Mouse (Mus musculus) embryonic fibroblast, embryonic 13.5 days (primary cell): ENCODE measurements around the gene Gm15080. TPM values are rescaled to one million over a fixed set of nuclear protein-coding genes. Genes with fewer than 3 reads are reported as not detected.
"Not testable (repeated sequence)": the region's sequence is repeated elsewhere in the genome, so short reads cannot be mapped to it uniquely, and the experiment has no call there.

ENCODE experiments used
- H3K27ac ChIP-seq: 2 replicates; pipeline ENCODE4 v1.5.1; 2012; ENCODE audit warnings: low read length, control low read depth, inconsistent platforms; ENCODE audit not compliant: insufficient read depth
- H3K4me1 ChIP-seq: 2 replicates; pipeline ENCODE4 v1.6.1; 2011; ENCODE audit warnings: low read length; ENCODE audit not compliant: control insufficient read depth, insufficient read depth
- H3K4me3 ChIP-seq: 2 replicates; pipeline ENCODE4 v1.5.1; 2011; ENCODE audit warnings: mild to moderate bottlenecking, control low read depth, low read length; ENCODE audit not compliant: insufficient read depth
- polyA plus RNA-seq: library from polyadenylated mRNA; stranded (reverse); fragments of >200 nt; gene quantifications from 2 replicates; pipeline ENCODE4 v1.2.4, GENCODE M21; 2011; ENCODE audit warnings: low read depth; ENCODE audit not compliant: missing spikeins, insufficient read length

The Gm15080 gene
- polyA plus RNA-seq: not detected in 2 replicates

GRCm38 (mm10) chrX:147992693-147993092, at the start of gene Gm15080:
Gm15080 (plus strand) TSS chrX:147992993.
- H3K27ac ChIP-seq, H3K4me3 ChIP-seq, H3K4me1 ChIP-seq: not testable (repeated sequence)

Other genes with a start within 250 kb of the Gm15080 start
- gene Gm15128, start 227.0 kb upstream of the Gm15080 start, polyA plus RNA-seq: not detected in 2 replicates
- gene Gm15107, start 187.7 kb downstream of the Gm15080 start, polyA plus RNA-seq: not detected in 2 replicates